Mouse (Mus musculus) thymus, adult 2 months (tissue): Measurements from ENCODE around the gene Lnx1. TPM values are rescaled to one million over a fixed set of nuclear protein-coding genes. Genes with fewer than 3 reads are reported as not detected.

ENCODE experiments used
- DNase-seq: peaks from one replicate; pipeline ENCODE4 v3.0.0; 2021
- H3K27ac ChIP-seq: fragments of 200-500 bp; 2 replicates; pipeline ENCODE4 v1.5.1; 2012; ENCODE audit warnings: low read length, control low read depth; ENCODE audit not compliant: control insufficient read depth, insufficient read depth
- H3K27me3 ChIP-seq: fragments of 200-500 bp; 2 replicates; pipeline ENCODE4 v1.6.1; 2012; ENCODE audit warnings: mild to moderate bottlenecking, low read length, moderate library complexity, mixed read lengths; ENCODE audit not compliant: control insufficient read depth, insufficient read depth
- H3K36me3 ChIP-seq: fragments of 200-500 bp; 2 replicates; pipeline ENCODE4 v1.6.1; 2012; ENCODE audit warnings: mild to moderate bottlenecking, low read length, moderate library complexity; ENCODE audit not compliant: control insufficient read depth, insufficient read depth
- H3K4me1 ChIP-seq: fragments of 200-500 bp; replicated peaks from 2 replicates; pipeline ENCODE4 v1.6.1; 2012; ENCODE audit warnings: low read length; ENCODE audit not compliant: control insufficient read depth, insufficient read depth
- H3K4me3 ChIP-seq: fragments of 200-500 bp; 2 replicates; pipeline ENCODE4 v1.5.1; 2012; ENCODE audit warnings: mild to moderate bottlenecking, low read length, control low read depth, moderate library complexity; ENCODE audit not compliant: control insufficient read depth, insufficient read depth
- CTCF ChIP-seq: fragments of 200-500 bp; IDR thresholded peaks from 2 replicates; pipeline ENCODE4 v1.5.1; 2012; ENCODE audit warnings: mild to moderate bottlenecking, control low read depth, low read length, moderate library complexity, borderline replicate concordance; ENCODE audit not compliant: control insufficient read depth, poor library complexity, insufficient read depth; ENCODE audit errors: extremely low read depth
- POLR2A ChIP-seq: fragments of 200-500 bp; IDR thresholded peaks from 2 replicates; pipeline ENCODE4 v1.6.1; 2012; ENCODE audit warnings: mild to moderate bottlenecking, low read length, control low read depth, moderate library complexity; ENCODE audit not compliant: control insufficient read depth, poor library complexity, insufficient read depth; ENCODE audit errors: extremely low read depth
- WGBS: fragments of 180-500 bp; shearing (Covaris S2); methylation state at CpG from one replicate; pipeline ENCODE4 v1.1.7; 2018; 5-methylcytosine and 5-hydroxymethylcytosine counted together
- polyA plus RNA-seq: library from polyadenylated mRNA; depleted of rRNA; stranded (reverse); fragments of >200 nt; gene quantifications from 2 replicates; pipeline ENCODE4 v1.2.3, GENCODE M21; 2012

The Lnx1 gene
- polyA plus RNA-seq, 1 experiment, result 1.6 TPM

DNA sequence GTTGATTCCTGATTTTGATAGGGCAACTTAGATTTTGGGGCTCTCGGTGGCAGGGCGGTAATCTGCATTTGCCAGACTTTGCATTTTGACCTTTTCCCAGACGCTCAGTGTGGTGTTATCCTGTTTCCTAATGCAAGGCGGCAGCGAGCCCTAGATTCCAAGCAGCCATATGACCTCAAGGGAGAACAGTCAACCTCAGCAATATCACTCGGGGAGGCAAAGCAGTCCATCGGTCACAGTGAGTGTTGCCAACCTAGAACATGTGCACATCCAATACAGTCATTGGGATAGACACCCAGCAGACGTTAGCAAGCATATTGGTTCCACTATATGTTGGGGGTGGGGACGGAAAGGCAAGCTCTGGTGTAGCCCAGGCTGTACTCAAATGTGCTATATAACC lies 54.5 kb downstream of the Lnx1 start:
- TF ChIP-seq CTCF, result no peak
- Histone ChIP-seq H3K27me3 (no peaks in the 10 kb centered on the region), H3K4me1 (no peaks in the 10 kb centered on the region), H3K36me3 (no peaks in the 10 kb centered on the region), H3K27ac (no peak overlapping the region), H3K4me3 (no peak overlapping the region)
- WGBS, result 96% methylated on average over 9 of the region's 9 CpGs
- no peak for DNase-seq

DNA sequence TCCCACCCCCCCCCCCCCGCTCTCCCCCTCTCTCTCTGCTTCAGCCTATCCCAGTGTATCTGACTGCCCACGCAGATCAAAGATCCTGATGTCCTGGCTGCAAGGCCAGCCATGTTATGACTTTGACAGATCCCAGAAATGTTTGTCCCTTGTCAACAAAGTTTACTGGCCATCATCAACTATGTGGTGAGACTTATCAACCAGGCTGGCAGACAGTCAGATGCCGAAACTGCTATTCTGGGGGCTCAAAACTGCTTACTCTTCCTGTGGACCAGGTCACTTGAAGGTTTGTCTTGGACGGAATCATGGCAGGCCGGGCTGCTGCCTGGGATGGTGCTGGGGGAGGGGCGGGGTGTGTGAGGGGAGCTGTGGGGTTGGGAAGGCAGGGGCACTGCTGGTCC lies 55.1 kb downstream of the Lnx1 start:
- Histone ChIP-seq H3K27me3 (no peaks in the 10 kb centered on the region), H3K36me3 (no peaks in the 10 kb centered on the region), H3K27ac (no peak overlapping the region), H3K4me1 (no peaks in the 10 kb centered on the region), H3K4me3 (no peak overlapping the region)
- no peak for TF ChIP-seq POLR2A
- TF ChIP-seq CTCF, result no peak
- 93% methylated on average over 6 of the region's 6 CpGs for whole genome bisulfite sequencing
- no peak for DNase-seq

DNA sequence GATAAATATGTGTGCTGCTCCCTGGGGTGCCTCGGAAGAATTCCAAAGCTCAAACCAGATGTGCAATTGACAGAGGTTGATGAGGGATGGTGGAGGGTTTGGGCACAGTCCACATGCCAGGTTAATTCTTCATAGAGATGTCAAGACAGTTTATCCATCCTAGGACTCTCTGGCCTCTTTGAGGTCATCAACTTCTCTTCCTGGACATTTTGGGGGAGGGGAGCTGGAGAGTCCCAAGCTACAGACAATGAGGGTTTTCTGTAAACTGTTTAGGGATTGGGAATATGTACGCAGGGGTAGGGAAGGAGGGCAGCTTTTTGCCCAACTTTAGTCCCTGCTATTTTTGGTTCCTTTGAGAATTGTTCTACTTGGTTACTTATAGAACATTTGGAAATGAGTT lies 60.4 kb downstream of the Lnx1 start:
- no peak overlapping the region for H3K4me3 ChIP-seq
- WGBS, result 93% methylated on average over 2 of the region's 2 CpGs
- H3K36me3 ChIP-seq, result no peaks in the 10 kb centered on the region
- H3K27me3 ChIP-seq, result no peaks in the 10 kb centered on the region
- DNase-seq, result no peak
- no peak overlapping the region for H3K27ac ChIP-seq
- TF ChIP-seq POLR2A (no peak), CTCF (no peak)
- H3K4me1 ChIP-seq, result no peaks in the 10 kb centered on the region

DNA sequence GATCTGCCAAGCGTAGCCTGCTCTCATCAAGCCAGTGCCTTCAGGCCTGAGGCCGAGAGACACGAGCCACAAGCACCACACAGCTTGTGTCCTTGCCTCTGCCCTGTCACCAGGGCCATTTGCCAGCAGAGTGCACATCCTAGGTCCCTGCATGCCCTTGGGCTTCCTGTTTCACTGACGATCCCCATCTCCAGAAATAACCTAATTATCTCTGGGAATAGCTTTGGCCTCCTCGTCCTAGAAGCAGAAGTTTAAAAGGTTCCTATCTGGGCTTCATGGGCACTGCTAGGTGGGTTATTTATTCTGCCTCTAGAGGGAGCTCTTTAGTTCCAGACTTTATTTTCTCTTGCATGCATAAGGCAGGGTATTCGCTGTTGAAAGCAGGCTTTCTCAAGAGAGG lies 61.7 kb downstream of the Lnx1 start:
- H3K4me1 ChIP-seq, result no peaks in the 10 kb centered on the region
- no peak overlapping the region for H3K4me3 ChIP-seq
- H3K36me3 ChIP-seq, result no peaks in the 10 kb centered on the region
- 52% methylated on average over 6 of the region's 6 CpGs for WGBS
- no peaks in the 10 kb centered on the region for H3K27me3 ChIP-seq
- DNase-seq, result no peak
- H3K27ac ChIP-seq, result no peak overlapping the region
- TF ChIP-seq CTCF, result 0 out of 2 replicates have a peak, but pooled peaks have one; percentile 30
- TF ChIP-seq POLR2A, result no peak

DNA sequence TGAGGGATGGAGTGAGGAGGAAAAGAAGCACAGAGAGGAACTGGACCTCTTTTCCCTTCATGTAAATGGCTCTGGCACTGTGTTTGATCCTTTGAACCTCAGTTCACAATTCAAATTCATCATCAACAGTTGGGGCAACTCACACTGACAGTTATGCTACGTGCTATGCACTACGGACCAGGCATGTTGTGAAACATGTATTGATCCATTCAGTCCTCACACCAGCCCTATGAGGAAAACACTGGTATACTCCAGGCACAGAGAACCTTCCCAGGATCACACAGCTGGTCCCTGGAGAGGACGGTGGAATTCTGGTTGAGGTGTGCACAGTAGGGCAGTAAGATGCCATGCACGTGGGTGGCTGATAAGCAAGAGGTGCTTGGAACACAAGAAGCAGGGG lies 62.2 kb downstream of the Lnx1 start:
- TF ChIP-seq POLR2A (no peak), CTCF (no peak)
- no peaks in the 10 kb centered on the region for H3K27me3 ChIP-seq
- WGBS, result 93% methylated on average over 4 of the region's 4 CpGs
- no peak for DNase-seq
- H3K36me3 ChIP-seq, result no peaks in the 10 kb centered on the region
- H3K4me3 ChIP-seq, result no peak overlapping the region
- H3K4me1 ChIP-seq, result no peaks in the 10 kb centered on the region
- H3K27ac ChIP-seq, result no peak overlapping the region

DNA sequence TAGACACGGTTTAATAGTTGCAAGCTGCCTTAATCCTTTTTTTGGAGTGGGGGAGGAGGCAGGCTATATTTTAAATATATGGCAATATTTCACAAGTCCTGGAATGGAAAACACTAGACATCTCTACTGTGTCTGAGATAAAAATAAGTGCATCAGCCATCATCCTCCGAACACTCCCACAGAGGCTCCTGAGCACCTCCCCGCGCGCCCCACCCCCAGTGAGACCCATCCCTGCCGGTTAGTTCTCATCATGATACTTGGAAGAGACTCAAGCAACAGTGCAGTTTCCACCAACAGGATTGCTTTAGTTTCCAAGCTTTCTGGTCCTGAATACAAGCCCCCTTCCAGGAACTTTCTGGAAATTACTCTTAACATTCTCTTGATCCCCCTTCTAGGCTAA lies 63.2 kb downstream of the Lnx1 start:
- H3K27ac ChIP-seq, result no peak overlapping the region
- no peak for DNase-seq
- 93% methylated on average over 6 of the region's 6 CpGs for WGBS

DNA sequence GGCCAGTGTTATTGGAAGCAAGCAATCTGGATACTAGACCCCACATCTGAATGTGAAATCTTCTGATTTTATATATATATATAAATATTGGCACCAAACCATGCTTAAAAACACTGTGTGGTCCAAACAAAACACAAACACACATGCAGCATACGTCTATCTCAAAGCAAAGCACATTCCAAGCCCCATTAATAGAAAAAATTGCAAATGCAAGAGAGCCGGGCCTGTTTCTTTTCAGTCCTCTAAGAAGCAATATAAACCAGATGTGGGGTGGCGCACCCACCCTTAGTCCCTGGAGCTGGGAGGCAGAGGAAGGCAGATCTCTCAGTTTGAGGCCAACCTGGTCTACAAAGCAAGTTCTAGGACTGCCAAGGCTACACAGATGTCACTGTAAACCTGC lies 68.3 kb downstream of the Lnx1 start:
- Histone ChIP-seq H3K36me3 (no peaks in the 10 kb centered on the region), H3K27ac (no peak overlapping the region), H3K4me3 (no peak overlapping the region), H3K27me3 (no peaks in the 10 kb centered on the region), H3K4me1 (no peaks in the 10 kb centered on the region)
- 94% methylated on average over 3 of the region's 3 CpGs for WGBS
- no peak for DNase-seq
- TF ChIP-seq CTCF (no peak), POLR2A (no peak)

More for the DNA sequence above, 63.2 kb downstream of the Lnx1 start:
- Histone ChIP-seq H3K27me3 (no peaks in the 10 kb centered on the region), H3K4me3 (no peak overlapping the region), H3K4me1 (no peaks in the 10 kb centered on the region), H3K36me3 (no peaks in the 10 kb centered on the region)
- no peak for TF ChIP-seq CTCF
- no peak for TF ChIP-seq POLR2A
